Mouse (Mus musculus) ovary, postnatal 36 days (tissue): ENCODE data around the gene L3mbtl3.

Source experiments
- DNase-seq: peaks from one replicate; pipeline ENCODE4 v3.0.0; 2022; ENCODE audit warnings: low spot score, mixed read lengths

The L3mbtl3 gene

DNA sequence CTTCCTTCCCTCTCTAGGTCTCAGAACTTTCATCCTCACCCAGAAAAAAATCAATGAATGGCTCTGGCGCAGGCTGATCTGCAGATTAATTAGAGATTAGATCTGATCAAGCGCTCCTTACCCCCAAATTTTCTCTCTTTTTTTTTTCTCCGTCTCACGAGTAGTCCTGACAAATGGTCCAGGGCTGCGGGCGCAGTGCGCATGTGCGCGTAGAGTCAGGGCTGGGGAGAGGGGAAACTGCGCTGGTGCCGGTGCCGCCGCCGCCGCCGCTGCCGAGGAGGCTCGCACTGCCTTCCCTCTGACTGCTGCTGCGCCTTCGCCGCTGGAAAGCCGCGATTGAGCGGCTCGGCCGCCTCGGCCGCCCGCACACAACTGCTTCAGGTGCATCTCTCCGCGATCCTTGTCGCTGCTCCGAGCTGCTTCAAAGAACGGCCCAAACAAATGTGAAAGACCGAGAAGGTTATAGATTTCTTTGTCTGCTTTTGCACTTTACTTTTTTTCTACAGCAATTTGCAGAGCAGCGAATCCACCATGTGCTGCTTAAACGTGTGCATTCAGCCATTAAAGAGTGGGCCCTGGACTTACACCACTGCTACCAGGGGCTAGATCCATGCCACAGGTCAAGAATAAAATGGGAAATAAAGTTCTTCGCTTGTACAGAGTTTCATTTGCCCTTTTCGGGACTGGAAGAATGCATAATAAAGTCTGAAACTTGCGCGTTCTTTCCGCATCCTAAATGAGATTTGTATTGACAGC is at the start of gene L3mbtl3:
Gene L3mbtl3 (minus strand): TSS at position 182 of the 756 bp plus-strand sequence.
- peak; percentile 89 for DNase-seq

GRCm38 (mm10) chr10:26421168-26421567 is 45.4 kb upstream of the L3mbtl3 start:
- no peak for DNase-seq

GRCm38 (mm10) chr10:26388656-26389055 is 12.9 kb upstream of the L3mbtl3 start:
- no peak for DNase-seq

- no peak for DNase-seq
These were observed 1.5 kb upstream of the L3mbtl3 start for GRCm38 (mm10) chr10:26377332-26377602.

- DNase-seq, result no peak
These were observed 968 bp upstream of the L3mbtl3 start for GRCm38 (mm10) chr10:26376546-26377331.

DNA sequence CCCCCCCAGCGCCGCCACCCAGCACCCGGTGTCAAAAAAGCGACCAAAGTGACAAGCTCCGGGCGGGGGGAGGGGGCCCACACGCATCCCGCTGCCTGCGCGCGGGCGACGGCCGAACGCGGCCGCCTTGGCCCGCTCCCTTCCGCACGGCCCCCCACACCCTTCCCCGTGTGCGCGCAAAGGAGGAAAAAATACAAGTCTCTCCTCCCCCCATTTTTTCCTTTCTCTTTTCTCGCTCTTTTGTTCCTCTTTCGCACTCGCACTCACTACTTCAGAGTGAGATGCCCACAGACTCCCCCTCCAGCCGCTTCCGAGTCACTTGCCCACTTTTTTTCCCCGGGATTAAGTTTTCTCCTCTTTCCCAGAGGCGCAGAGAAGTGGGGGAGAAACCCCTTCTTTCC is 420 bp downstream of the L3mbtl3 start:
- peak; percentile 18 for DNase-seq

GRCm38 (mm10) chr10:26374436-26375311 is 1.1 kb downstream of the L3mbtl3 start:
- DNase-seq, result peak; percentile 60

GRCm38 (mm10) chr10:26373951-26374435 is 1.8 kb downstream of the L3mbtl3 start:
- peak; percentile 78 for DNase-seq

DNA sequence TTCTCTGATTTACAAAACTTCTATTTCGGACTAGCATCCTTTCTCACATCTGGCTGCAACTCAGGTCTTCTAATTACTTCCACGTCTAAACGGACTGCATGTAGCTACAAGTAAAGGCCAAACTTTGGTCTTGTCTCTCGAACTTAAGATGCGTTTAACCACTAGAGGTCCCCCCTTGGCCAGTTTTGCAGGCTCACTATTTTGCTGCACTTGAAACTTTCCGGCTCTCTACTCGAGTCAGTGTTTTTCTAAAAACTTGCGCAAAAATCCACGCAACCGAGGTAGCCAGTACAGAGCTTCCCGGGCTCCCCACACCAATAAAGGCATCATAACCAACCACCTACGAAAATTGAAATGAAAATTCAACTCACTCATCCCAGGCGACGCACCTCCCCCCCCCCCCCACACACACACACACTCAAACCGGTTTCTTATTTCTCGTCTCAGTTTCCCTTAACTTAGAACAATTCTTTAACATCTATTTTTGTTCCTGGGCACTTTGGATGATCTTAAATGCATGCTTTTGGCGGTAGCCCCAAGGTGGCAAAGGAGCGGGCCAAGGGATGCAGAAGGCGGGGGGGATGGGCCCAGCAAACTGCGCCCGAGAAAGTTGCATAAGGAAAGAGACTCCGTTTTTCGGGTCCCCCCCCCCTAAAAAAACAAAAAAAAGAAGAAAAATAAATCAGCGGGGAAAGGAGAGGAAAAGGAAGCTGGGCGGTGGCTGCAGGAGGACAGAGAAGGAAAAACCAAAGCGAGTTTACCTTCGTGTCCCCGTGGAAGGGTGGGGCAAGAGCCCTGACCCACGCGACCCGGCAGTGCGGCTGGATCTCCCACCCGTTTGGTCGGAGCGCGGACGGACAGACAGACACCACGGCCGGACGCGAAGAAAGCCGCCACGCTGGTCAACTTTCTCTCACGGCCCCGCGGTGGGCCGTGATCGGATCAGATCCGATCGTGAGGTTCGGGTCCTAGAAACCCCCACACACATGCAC is 2.5 kb downstream of the L3mbtl3 start:
- DNase-seq, result peak; percentile 64

GRCm38 (mm10) chr10:26371416-26371815 is 4.4 kb downstream of the L3mbtl3 start:
- no peak for DNase-seq

DNA sequence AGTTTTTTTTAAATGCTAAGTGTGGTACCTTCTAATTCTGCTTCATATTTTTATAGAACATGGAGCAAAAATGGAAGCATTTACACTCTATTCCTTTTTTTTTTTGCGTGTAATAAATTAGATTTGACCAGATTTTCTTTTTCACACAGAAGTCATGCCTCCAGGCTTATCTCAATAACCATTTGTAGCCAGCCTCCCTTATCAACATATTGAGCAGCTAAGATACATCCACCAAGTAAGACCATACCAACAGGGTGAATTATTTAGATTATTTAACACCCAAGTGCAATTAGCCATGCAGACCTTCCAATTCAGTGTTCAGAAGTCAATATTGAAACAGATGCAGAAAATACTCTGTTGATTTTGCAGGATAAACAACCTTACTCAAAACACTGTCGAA is 10.8 kb downstream of the L3mbtl3 start:
- DNase-seq, result no peak

DNA sequence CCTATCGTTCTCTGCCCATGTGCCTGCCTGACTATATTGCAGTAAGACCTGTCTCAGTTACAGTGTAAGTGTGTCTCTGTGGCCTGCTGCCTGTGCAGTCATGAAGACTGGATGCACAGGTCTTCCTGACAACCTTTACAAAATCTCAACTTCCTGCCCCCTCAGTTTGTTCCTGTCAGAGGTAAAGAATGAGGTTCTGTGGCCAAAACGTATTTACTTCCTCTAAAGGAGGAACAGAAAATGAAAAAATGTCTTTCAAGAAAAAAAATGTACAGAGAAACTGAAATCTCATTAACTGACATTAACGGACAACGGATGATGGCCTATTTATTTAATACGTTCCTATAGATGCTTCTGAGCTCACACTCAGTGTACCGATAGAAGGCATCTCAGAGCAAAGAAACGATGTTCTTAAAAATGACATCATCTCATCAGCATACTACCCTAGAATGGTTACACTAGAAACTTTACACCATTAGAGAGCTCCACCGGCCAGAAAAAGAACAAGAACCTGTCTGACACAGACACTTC is 11.4 kb downstream of the L3mbtl3 start:
- DNase-seq, result no peak

- no peak for DNase-seq
These were observed 12.2 kb downstream of the L3mbtl3 start for GRCm38 (mm10) chr10:26363605-26364004.

DNA sequence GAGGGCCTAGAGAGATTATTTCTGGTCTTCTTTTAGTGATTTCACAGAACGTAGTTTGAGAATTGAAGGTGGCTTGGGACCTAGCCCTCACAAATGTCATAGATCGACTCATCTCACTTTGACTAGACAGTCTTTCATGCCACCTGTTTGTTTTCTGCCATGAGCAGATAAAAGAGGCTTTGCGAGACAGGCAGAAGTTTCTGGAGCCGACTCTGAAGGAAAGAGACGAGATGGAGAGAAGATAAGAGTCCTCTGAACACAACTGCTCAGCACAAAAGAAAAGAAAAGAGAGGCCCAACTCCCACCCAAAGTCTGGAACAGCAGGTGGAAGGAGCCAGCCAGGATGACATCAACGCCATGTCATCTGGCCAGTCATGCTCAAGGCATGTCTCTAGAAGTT is 17.0 kb downstream of the L3mbtl3 start:
- no peak for DNase-seq

GRCm38 (mm10) chr10:26358231-26358630 is 17.5 kb downstream of the L3mbtl3 start:
- no peak for DNase-seq

- DNase-seq, result no peak
These were observed 22.0 kb downstream of the L3mbtl3 start for GRCm38 (mm10) chr10:26353781-26354180.

DNA sequence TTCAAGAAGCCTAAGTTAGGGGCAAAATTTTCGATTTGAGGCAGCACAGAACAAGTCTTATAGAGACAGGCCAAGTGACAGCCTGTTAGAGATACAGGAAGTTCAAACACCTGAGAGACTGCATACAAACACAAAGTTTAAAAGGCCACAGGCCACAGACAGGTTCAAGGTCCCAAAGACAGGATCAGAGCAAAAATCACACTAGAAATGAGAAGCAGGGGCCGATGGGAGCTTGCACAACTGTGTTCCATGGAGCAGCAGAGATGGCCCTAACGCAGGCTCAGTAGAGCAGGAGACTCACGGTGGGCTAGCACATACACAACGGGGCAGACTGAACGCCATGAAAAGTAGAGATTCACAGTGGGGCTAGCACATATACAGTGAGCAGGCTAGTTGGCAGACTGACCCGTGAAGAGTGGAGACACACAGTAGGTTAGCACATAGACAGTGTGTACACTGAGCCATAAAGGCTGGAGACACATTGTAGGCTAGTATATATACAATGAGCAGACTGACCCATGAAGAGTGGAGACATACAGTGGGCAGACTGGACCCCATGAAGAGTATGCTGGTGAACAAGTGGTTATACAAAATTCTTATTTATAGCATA is 24.5 kb downstream of the L3mbtl3 start:
- DNase-seq, result no peak

DNA sequence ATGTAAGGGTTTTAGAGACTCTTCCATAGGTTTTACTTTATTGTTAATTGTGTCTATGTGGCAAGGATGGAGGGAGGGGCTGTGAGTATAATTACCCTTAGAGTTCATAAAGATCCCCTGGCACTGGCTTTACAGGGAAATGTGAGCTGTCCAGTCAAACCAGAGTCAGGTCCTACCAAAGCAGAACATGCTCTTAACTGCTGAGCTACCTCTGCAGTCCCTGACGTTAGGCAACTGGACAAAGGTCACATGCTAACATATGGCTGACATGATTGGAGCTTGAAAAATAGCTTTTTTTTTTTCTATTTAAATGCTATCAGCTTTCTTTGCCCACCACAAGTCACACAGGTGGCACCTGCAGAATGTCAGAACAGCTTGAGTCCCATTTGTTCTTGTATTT is 25.6 kb downstream of the L3mbtl3 start:
- no peak for DNase-seq

GRCm38 (mm10) chr10:26347614-26348013 is 28.2 kb downstream of the L3mbtl3 start:
- DNase-seq, result no peak

DNA sequence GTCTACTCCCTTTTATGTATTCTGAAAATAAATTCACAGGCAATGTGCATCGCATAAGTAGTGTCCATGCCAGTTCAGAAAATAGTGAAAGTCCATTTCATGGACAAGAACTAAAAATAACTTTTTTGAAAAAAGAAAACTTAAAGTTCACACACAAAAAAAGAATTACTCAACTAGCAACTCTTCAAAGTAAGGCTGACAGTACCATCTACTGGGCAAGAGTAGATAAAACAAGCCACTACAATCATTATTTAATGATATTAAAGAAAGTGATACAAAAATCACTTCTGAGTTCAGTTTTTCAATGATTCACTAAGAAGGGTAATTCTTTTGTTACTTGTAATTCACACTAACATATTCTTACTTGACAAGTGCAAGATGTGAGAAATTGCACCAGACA is 29.9 kb downstream of the L3mbtl3 start:
- DNase-seq, result no peak
